Mouse (Mus musculus) granulocyte monocyte progenitor cell, adult 5-6 weeks (primary cell): ENCODE measurements around the gene Paqr4. TPM values are rescaled to one million over a fixed set of nuclear protein-coding genes. Genes with fewer than 3 reads are reported as not detected.

Experiments used
- ATAC-seq: replicated peaks from 2 replicates; pipeline ENCODE4 v1.8.0; 2016; ENCODE audit warnings: mild to moderate bottlenecking, moderate TSS enrichment, inconsistent platforms; ENCODE audit not compliant: poor library complexity, severe bottlenecking
- total RNA-seq, 2 experiments: library from RNA; stranded (forward) in 1 of 2; stranded (reverse) in 1 of 2; fragments of 200-712, 200-1000 nt in 1 of 2; fragments of >200 nt in 1 of 2; fragmentation: Nextera tagmentation in 1 of 2; gene quantifications; 2 replicates each; pipeline ENCODE4 v1.2.3; 2014 to 2017

Gene Paqr4
- total RNA-seq, 2 experiments from 2014 or later, result 0.69 to 2.5 TPM

DNA sequence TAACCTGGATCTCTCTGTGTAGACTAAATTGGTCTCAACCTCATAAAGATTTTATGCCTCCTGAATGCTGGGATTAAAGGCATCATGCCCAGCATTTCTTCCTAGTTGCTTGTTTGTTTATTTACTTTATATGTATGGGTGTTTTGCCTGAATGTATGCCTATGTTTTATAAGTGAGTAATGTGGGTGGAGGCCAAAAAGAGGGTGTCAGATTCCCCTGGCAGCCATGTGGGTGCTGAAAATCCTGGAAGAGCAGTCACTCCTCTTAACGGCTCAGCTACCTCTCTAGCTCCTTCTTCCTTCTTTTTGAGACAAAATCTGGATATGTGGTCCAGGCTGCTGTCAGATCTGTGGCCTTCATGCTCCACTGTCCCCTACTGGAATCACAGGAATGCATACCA is 10.2 kb downstream of the Paqr4 start:
- ATAC-seq, result no peak

DNA sequence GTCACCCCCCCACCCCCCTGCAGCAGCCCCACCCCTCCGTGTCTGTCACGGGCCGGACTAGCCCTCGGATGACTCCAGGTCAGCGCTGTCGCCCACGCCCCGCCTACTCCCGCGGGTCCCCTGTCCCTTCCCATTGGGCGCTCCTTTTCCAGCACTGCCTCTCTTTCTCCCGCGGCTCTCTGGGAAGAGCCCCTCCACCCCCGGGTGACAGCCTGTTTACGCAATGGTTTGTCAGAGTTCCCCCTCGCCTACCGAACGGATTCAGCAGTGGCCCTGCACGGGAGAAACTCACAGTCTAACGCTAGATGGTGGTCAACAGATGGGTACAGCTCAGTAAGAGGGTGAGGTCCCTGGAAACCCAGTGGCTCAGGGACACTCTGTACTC is 13.9 kb downstream of the Paqr4 start:
- peak; percentile 89 for ATAC-seq

- ATAC-seq, result peak; percentile 78
These were observed 14.5 kb downstream of the Paqr4 start, which contains the start of gene Pkmyt1 for GRCm38 (mm10) chr17:23725999-23726757. Gene Pkmyt1, plus strand, starts transcription at chr17:23726336.

GRCm38 (mm10) chr17:23725477-23725876 is 15.2 kb downstream of the Paqr4 start:
- ATAC-seq, result no peak

- no peak for ATAC-seq
These were observed 18.1 kb downstream of the Paqr4 start, which contains the start of gene 1520401A03Rik for GRCm38 (mm10) chr17:23722376-23723125. Gene 1520401A03Rik, minus strand, starts transcription at chr17:23722783.

GRCm38 (mm10) chr17:23721886-23722285 is 18.8 kb downstream of the Paqr4 start:
- ATAC-seq, result no peak

DNA sequence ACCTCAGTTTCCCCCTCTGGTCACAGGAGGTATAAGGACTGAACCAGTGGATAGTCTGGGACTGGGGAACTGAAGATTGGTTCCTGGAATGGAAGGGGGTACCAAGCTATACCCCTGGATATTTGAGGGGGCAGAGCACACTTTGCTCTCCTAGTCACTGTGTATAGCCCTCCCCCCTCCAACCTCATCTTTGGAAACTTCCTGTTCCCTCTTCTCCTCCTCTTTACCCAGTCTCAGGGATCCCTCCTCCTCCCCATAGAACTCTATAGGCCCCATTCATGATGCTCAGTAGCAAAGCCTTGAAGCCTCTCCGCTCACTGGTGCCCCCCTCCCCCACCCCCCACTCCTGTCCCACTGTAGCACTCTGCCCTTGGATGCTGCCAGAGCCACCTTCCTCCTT is 21.2 kb downstream of the Paqr4 start:
- ATAC-seq, result peak; percentile 56; the same call in 1 of the 2 replicates

GRCm38 (mm10) chr17:23717003-23717402 is 23.7 kb downstream of the Paqr4 start:
- ATAC-seq, result no peak

DNA sequence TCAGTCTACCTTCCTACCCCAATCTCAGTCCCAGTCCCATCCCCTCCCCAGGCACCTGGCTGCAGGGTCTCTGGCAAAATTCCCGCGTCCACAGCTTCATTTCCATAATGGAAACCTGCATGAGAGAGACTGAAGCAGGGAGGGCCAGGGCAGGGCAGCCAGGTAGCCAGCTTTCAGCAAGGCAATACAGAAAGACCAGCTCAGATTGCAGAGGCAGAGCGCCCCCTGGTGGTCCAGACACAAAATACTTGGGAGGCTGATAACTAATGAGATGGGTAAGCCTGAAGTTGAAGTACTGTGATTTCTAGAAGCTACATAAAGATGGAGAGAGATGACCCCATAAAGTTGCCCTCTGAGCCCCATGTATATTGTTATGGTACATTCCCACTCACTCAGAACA is 34.5 kb downstream of the Paqr4 start:
- peak; percentile 79 for ATAC-seq

DNA sequence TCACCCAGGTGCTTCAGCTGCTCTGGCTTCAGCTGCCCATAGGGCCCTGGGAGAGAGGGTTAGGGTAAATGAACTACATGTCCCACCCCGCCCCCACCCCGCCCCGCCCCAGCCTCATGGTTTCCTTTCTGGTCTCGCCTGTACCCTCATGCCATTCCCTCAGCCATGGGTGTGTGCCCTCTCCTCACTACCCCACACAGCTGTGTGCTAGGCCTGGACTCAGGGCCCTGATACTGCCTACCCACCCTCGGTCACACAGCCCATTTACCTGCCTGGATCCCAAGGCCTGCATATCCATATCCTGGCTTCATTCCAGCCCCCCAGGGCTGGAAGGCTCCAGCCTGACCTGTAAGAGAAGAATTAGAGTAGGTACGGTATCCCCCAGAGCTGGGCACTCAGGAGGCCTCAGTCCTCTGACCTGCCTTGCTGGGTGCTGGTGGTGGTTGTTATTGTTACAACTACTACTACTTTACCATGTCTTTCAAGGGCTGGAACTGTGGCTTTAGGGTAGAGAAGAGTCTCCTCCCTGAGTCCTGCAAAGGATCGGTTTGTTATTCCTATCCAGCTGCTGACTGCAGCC is 35.1 kb downstream of the Paqr4 start:
- ATAC-seq, result no peak

- ATAC-seq, result no peak
These were observed 35.9 kb downstream of the Paqr4 start for GRCm38 (mm10) chr17:23704741-23705140.

- no peak for ATAC-seq
These were observed 37.4 kb downstream of the Paqr4 start for GRCm38 (mm10) chr17:23703301-23703700.

DNA sequence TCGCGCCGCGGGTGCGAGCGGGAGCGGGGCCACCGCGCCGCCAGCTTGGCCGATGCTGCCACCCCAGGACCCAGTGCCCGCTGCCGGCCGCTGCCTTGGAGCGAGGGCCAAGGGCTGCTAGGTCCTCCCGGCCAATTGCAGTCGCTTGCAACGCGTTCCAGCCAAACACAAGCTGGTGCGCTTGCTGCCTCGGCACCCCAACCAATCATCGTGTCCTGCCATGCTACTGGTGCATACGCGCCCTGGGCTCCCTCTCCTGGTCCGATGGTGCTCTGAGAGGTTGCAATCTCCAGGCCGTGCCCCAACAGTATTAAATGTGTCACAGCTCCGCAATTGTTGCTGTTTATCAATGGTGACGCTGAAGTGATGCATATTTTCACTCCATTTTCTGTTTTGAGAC is 40.6 kb downstream of the Paqr4 start:
- ATAC-seq, result peak; percentile 99

- peak; percentile 20 for ATAC-seq
These were observed 41.3 kb downstream of the Paqr4 start for GRCm38 (mm10) chr17:23699131-23700077.

DNA sequence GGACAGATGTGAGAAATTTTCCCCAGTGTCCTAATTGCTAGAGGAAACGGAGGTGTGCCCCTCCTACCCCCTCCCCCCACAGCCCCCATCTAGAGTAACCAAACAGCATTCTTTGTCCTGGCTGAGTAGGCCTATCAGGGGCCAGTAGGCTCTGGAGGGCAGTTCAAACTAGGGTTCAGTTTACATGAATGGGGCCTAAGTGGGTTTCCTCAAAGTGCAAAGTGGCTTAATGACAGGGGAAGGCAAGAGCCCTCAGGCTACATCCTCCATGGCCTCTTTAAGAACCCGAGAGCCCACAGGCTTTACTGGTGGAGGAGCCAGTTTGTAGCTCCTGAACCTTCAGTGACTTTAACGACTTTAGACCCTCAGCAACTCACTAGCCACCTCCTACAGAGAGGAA is 44.9 kb downstream of the Paqr4 start:
- no peak for ATAC-seq

DNA sequence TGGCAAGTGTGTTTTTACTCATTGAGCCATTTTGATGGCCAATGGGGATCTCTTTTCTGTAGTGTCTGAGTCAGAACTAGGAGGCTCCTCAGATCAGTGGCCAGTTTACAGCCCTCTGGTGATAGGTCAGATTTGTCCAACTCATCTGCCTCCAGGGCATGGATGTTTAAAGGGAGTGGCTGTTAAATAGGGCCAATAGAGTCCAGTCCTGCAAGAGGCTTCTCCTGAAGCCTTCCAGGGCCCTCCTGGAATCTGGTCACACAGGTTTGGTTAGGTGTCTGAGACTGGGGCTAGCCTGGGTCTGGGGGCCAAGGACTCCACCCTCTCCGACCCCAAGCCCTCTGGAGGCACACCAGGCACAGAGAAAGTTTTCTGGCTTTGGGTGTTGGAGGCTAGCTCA is 46.2 kb downstream of the Paqr4 start:
- ATAC-seq, result no peak
